8 mouse cellular contexts compared by ENCODE assay signal in genomic region chr7:64065529-64066247, GRCm38 (mm10).
DNase-seq lines count a peak whose midpoint lies in the region; ATAC-seq and TF ChIP-seq lines count a peak whose summit lies in the region.

No protein-coding gene starts in this region.

- no peak overlapping the region for H3ac ChIP-seq in myocyte (ENCODE audit: control insufficient read depth, insufficient read length)

- no peak overlapping the region for H3K4me3 ChIP-seq in gastrocnemius, adult 2 months
- H3K4me3 ChIP-seq in myocyte: peak overlapping the region; percentile 20
- H3K4me3 ChIP-seq in embryonic facial prominence, embryonic 10.5 days: no peak overlapping the region

- no peaks in the 10 kb centered on the region for H3K9me3 ChIP-seq in embryonic facial prominence, embryonic 10.5 days

- no peak for DNase-seq in gastrocnemius, adult 2 months
- DNase-seq in gastrocnemius, postnatal 10 days: no peak
- peak; percentile 86 to 89 for DNase-seq in layer of hippocampus, postnatal 36 days
- DNase-seq in gastrocnemius, postnatal 25 days: no peak
- DNase-seq in urinary bladder, adult 2 months (ENCODE audit: low spot score): no peak
- DNase-seq in embryonic facial prominence, embryonic 10.5 days (ENCODE audit: low spot score): no peak

- H3K36me3 ChIP-seq in myocyte (ENCODE audit: control insufficient read depth, insufficient read depth): no peaks in the 10 kb centered on the region
- H3K36me3 ChIP-seq in embryonic facial prominence, embryonic 10.5 days (replicated peaks): no peaks in the 10 kb centered on the region

- no peaks in the 10 kb centered on the region for H3K4me1 ChIP-seq in embryonic facial prominence, embryonic 10.5 days

- H3K79me2 ChIP-seq in myocyte (ENCODE audit: control insufficient read depth, insufficient read depth): no peaks in the 10 kb centered on the region

- no peaks in the 10 kb centered on the region for H3K27me3 ChIP-seq in myocyte (ENCODE audit: control insufficient read depth, insufficient read depth, insufficient read length)
- H3K27me3 ChIP-seq in embryonic facial prominence, embryonic 10.5 days (replicated peaks; ENCODE audit: low read depth, poor library complexity, severe bottlenecking): no peaks in the 10 kb centered on the region

- intact Hi-C loops in gastrocnemius, adult 2 months (cut with DNase I): loop anchor here (10.0 kb wide), 1 partner anchor 89 kb away; the partner anchor contains the start of gene Trpm1

- peak overlapping the region; percentile 35; the same call in 1 of the 2 replicates for H3K27ac ChIP-seq in gastrocnemius, adult 2 months
- no peak overlapping the region for H3K27ac ChIP-seq in embryonic facial prominence, embryonic 10.5 days (replicated peaks)

- no peak for TF ChIP-seq CTCF in gastrocnemius, adult 2 months (IDR thresholded peaks at IDR 0.05)

- 90% methylated on average over 23 of the region's 23 CpGs for WGBS in embryonic facial prominence, embryonic 10.5 days

- peak; percentile 61 for TF ChIP-seq POLR2A in myocyte (IDR thresholded peaks at IDR 0.05; ENCODE audit: insufficient read length, low read depth)

- H3K4me2 ChIP-seq in myocyte (ENCODE audit: low read depth): peak overlapping the region; percentile 90

- ATAC-seq in common myeloid progenitor, adult 5-6 weeks (replicated peaks; ENCODE audit: low read depth, poor library complexity, severe bottlenecking): 0 out of 2 replicates have a peak, but pooled peaks have one; percentile 29

TF ChIP-seq in myocyte, 11 proteins besides CTCF, POLR2A, EP300 and RAD21:
- TF ChIP-seq E2F4 (IDR thresholded peaks at IDR 0.05; ENCODE audit: insufficient read depth): no peak
- TF ChIP-seq TCF3 (IDR thresholded peaks at IDR 0.05; ENCODE audit: insufficient read length, low read depth): no peak
- TF ChIP-seq POLR2AphosphoS2 (IDR thresholded peaks at IDR 0.05; ENCODE audit: insufficient read length, low read depth): peak; percentile 33
- TF ChIP-seq MAX (IDR thresholded peaks at IDR 0.05; ENCODE audit: low read depth): no peak
- no peak for TF ChIP-seq CEBPB (IDR thresholded peaks at IDR 0.05; ENCODE audit: insufficient read depth, poor library complexity, severe bottlenecking)
- TF ChIP-seq SRF (IDR thresholded peaks at IDR 0.05; ENCODE audit: control insufficient read depth, insufficient read length, low read depth): no peak
- no peak for TF ChIP-seq USF1 (IDR thresholded peaks at IDR 0.05; ENCODE audit: low read depth)

Comparison
In these comparisons a context has a peak if more than half of its experiments do, and no peak if none do; other contexts are left out.
1. DNase-seq: peak in layer of hippocampus, postnatal 36 days (2 of 2); none in gastrocnemius, adult 2 months (single experiment), gastrocnemius, postnatal 10 days (single experiment), gastrocnemius, postnatal 25 days (single experiment), urinary bladder, adult 2 months (single experiment) and embryonic facial prominence, embryonic 10.5 days (single experiment).